Mouse (Mus musculus): Measurements from ENCODE around the gene Myh7. TPM values are rescaled to one million over a fixed set of nuclear protein-coding genes. Genes with fewer than 3 reads are reported as not detected.

Gene Myh7
- total RNA-seq, 2 experiments from 2014 or later = 4.4 to 7.4 TPM

Small RNAs within 50 kb of the gene (microRNA-seq; reads per million reads assigned to microRNA genes)
- 1.6 to 6.5 reads per million in 2 experiments for gene Mir208a
- gene Mir208b = 0.67 to 2.4 reads per million in 2 experiments

Other genes with a start within 250 kb of the Myh7 start
- gene Slc7a8, start 212.7 kb downstream of the Myh7 start, total RNA-seq (2021) = 10 to 100 TPM; 63.7 to 66.3 TPM
- not detected for gene Rnf212b, start 180.5 kb downstream of the Myh7 start, total RNA-seq (2021)
- 10 to 100 TPM; 16.6 to 16.8 TPM for gene Homez, start 123.7 kb downstream of the Myh7 start, total RNA-seq (2021)
- gene Ppp1r3e, start 117.1 kb downstream of the Myh7 start, total RNA-seq (2021) = 10 to 100 TPM; 36.7 to 40.0 TPM
- gene Bcl2l2, start 111.2 kb downstream of the Myh7 start, total RNA-seq (2021) = 10 to 100 TPM; 68.8 to 72.1 TPM
- gene Gm20521, start 111.2 kb downstream of the Myh7 start, total RNA-seq (2021) = 1 to 10 TPM in 1 of 2 experiments, not detected in 1; 9.9 TPM
- 100 to 1,000 TPM; 266 to 288 TPM for gene Pabpn1, start 102.1 kb downstream of the Myh7 start, total RNA-seq (2021)
- 100 to 1,000 TPM; 606 to 608 TPM for gene Slc22a17, start 81.5 kb downstream of the Myh7 start, total RNA-seq (2021)
- 10 to 100 TPM; 16.8 to 17.9 TPM for gene Efs, start 68.5 kb downstream of the Myh7 start, total RNA-seq (2021)
- not detected for gene Il25, start 61.9 kb downstream of the Myh7 start, total RNA-seq (2021)
- 10 to 100 TPM; 33.5 to 37.0 TPM for gene Cmtm5, start 58.4 kb downstream of the Myh7 start, total RNA-seq (2021)
- 1 to 10 TPM; 3.1 to 4.9 TPM for gene Myh6, start 27.7 kb downstream of the Myh7 start, total RNA-seq (2021)
- gene Gm17428, start 17.7 kb downstream of the Myh7 start, total RNA-seq (2021) = not detected
- gene Ngdn, start 20.8 kb upstream of the Myh7 start, total RNA-seq (2021) = 10 to 100 TPM; 30.0 to 39.1 TPM
- 10 to 100 TPM; 34.0 to 39.3 TPM for gene Zfhx2, start 97.7 kb upstream of the Myh7 start, total RNA-seq (2021)
- 10 to 100 TPM; 26.5 to 31.1 TPM for gene Thtpa, start 100.2 kb upstream of the Myh7 start, total RNA-seq (2021)
- 10 to 100 TPM; 19.2 to 20.6 TPM for gene Ap1g2, start 112.0 kb upstream of the Myh7 start, total RNA-seq (2021)
- gene Jph4, start 122.3 kb upstream of the Myh7 start, total RNA-seq (2021) = 100 to 1,000 TPM; 410 to 431 TPM
- gene Dhrs2, start 227.4 kb upstream of the Myh7 start, total RNA-seq (2021) = under 1 TPM in 1 of 2 experiments, not detected in 1; 0.38 TPM

All from layer of hippocampus, postnatal 10 days (tissue).